Mouse (Mus musculus): ENCODE measurements around the gene Taf8. TPM values are rescaled to one million over a fixed set of nuclear protein-coding genes. Genes with fewer than 3 reads are reported as not detected.

The Taf8 gene
- polyA plus RNA-seq, 1 experiment from 2014 or later = 35.1 TPM

GRCm38 (mm10) chr17:47494132-47494531 lies 8.0 kb downstream of the Taf8 start:
- H3K9ac ChIP-seq (replicated peaks; ENCODE audit: low read length) = no peak overlapping the region
- H3K36me3 ChIP-seq (ENCODE audit: insufficient read depth, low read length) = peaks cover 72% of the 10 kb centered on the region
- no peak overlapping the region for H3K4me3 ChIP-seq (ENCODE audit: low read length)
- no peaks in the 10 kb centered on the region for H3K4me1 ChIP-seq (ENCODE audit: insufficient read depth, low read length)
- no peaks in the 10 kb centered on the region for H3K27me3 ChIP-seq (ENCODE audit: insufficient read depth, low read length)
- H3K9me3 ChIP-seq (ENCODE audit: low read length) = no peaks in the 10 kb centered on the region
- H3K4me2 ChIP-seq (replicated peaks; ENCODE audit: low read depth, low read length) = no peak overlapping the region
- 93% methylated on average over 11 of the region's 11 CpGs for WGBS
- H3K27ac ChIP-seq (ENCODE audit: low read length) = no peak overlapping the region
- no peak for ATAC-seq (ENCODE audit: low FRiP score, low TSS enrichment)

GRCm38 (mm10) chr17:47493653-47494052 lies 8.4 kb downstream of the Taf8 start:
- 88% methylated on average over 6 of the region's 6 CpGs for WGBS
- H3K36me3 ChIP-seq (ENCODE audit: insufficient read depth, low read length) = peaks cover 74% of the 10 kb centered on the region
- H3K4me1 ChIP-seq (ENCODE audit: insufficient read depth, low read length) = no peaks in the 10 kb centered on the region
- H3K9ac ChIP-seq (replicated peaks; ENCODE audit: low read length) = no peak overlapping the region
- H3K4me3 ChIP-seq (ENCODE audit: low read length) = no peak overlapping the region
- no peaks in the 10 kb centered on the region for H3K27me3 ChIP-seq (ENCODE audit: insufficient read depth, low read length)
- no peak for ATAC-seq (ENCODE audit: low FRiP score, low TSS enrichment)
- H3K9me3 ChIP-seq (ENCODE audit: low read length) = no peaks in the 10 kb centered on the region
- H3K4me2 ChIP-seq (replicated peaks; ENCODE audit: low read depth, low read length) = no peak overlapping the region
- no peak overlapping the region for H3K27ac ChIP-seq (ENCODE audit: low read length)

GRCm38 (mm10) chr17:47492731-47493130 lies 9.4 kb downstream of the Taf8 start:
- 73% methylated on average over 6 of the region's 6 CpGs for WGBS
- Histone ChIP-seq H3K27ac (ENCODE audit: low read length) (no peak overlapping the region), H3K4me2 (replicated peaks; ENCODE audit: low read depth, low read length) (no peak overlapping the region), H3K36me3 (ENCODE audit: insufficient read depth, low read length) (peaks cover 71% of the 10 kb centered on the region), H3K9me3 (ENCODE audit: low read length) (no peaks in the 10 kb centered on the region), H3K9ac (replicated peaks; ENCODE audit: low read length) (no peak overlapping the region), H3K4me3 (ENCODE audit: low read length) (no peak overlapping the region), H3K4me1 (ENCODE audit: insufficient read depth, low read length) (no peaks in the 10 kb centered on the region), H3K27me3 (ENCODE audit: insufficient read depth, low read length) (no peaks in the 10 kb centered on the region)
- ATAC-seq (ENCODE audit: low FRiP score, low TSS enrichment) = no peak

GRCm38 (mm10) chr17:47490791-47491190 lies 11.3 kb downstream of the Taf8 start:
- peaks cover 57% of the 10 kb centered on the region for H3K36me3 ChIP-seq (ENCODE audit: insufficient read depth, low read length)
- ATAC-seq (ENCODE audit: low FRiP score, low TSS enrichment) = no peak
- no peaks in the 10 kb centered on the region for H3K9me3 ChIP-seq (ENCODE audit: low read length)
- H3K27me3 ChIP-seq (ENCODE audit: insufficient read depth, low read length) = no peaks in the 10 kb centered on the region
- no peak overlapping the region for H3K27ac ChIP-seq (ENCODE audit: low read length)
- no peak overlapping the region for H3K4me3 ChIP-seq (ENCODE audit: low read length)
- 85% methylated on average over 9 of the region's 9 CpGs for WGBS
- no peak overlapping the region for H3K4me2 ChIP-seq (replicated peaks; ENCODE audit: low read depth, low read length)
- H3K9ac ChIP-seq (replicated peaks; ENCODE audit: low read length) = no peak overlapping the region
- H3K4me1 ChIP-seq (ENCODE audit: insufficient read depth, low read length) = no peaks in the 10 kb centered on the region

GRCm38 (mm10) chr17:47485791-47486190 lies 16.3 kb downstream of the Taf8 start:
- H3K27me3 ChIP-seq (ENCODE audit: insufficient read depth, low read length) = no peaks in the 10 kb centered on the region
- ATAC-seq (ENCODE audit: low FRiP score, low TSS enrichment) = no peak
- WGBS = 83% methylated on average over 3 of the region's 3 CpGs
- no peak overlapping the region for H3K9ac ChIP-seq (replicated peaks; ENCODE audit: low read length)
- H3K4me1 ChIP-seq (ENCODE audit: insufficient read depth, low read length) = peaks cover 11% of the 10 kb centered on the region
- H3K9me3 ChIP-seq (ENCODE audit: low read length) = no peaks in the 10 kb centered on the region
- no peak overlapping the region for H3K27ac ChIP-seq (ENCODE audit: low read length)
- no peak overlapping the region for H3K4me3 ChIP-seq (ENCODE audit: low read length)
- H3K4me2 ChIP-seq (replicated peaks; ENCODE audit: low read depth, low read length) = no peak overlapping the region
- H3K36me3 ChIP-seq (ENCODE audit: insufficient read depth, low read length) = peaks cover 18% of the 10 kb centered on the region

GRCm38 (mm10) chr17:47484993-47485392 lies 17.1 kb downstream of the Taf8 start:
- Histone ChIP-seq H3K9ac (replicated peaks; ENCODE audit: low read length) (no peak overlapping the region), H3K4me1 (ENCODE audit: insufficient read depth, low read length) (peaks cover 11% of the 10 kb centered on the region), H3K27ac (ENCODE audit: low read length) (peak overlapping the region; percentile 64), H3K4me2 (replicated peaks; ENCODE audit: low read depth, low read length) (no peak overlapping the region), H3K4me3 (ENCODE audit: low read length) (no peak overlapping the region), H3K9me3 (ENCODE audit: low read length) (no peaks in the 10 kb centered on the region), H3K27me3 (ENCODE audit: insufficient read depth, low read length) (no peaks in the 10 kb centered on the region), H3K36me3 (ENCODE audit: insufficient read depth, low read length) (peaks cover 16% of the 10 kb centered on the region)
- WGBS = 3% methylated on average over 3 of the region's 3 CpGs
- peak; percentile 39; the same call in 1 of the 2 replicates for ATAC-seq (ENCODE audit: low FRiP score, low TSS enrichment)

- Histone ChIP-seq H3K9ac (replicated peaks; ENCODE audit: low read length) (no peak overlapping the region), H3K4me1 (ENCODE audit: insufficient read depth, low read length) (peaks cover 11% of the 10 kb centered on the region), H3K27me3 (ENCODE audit: insufficient read depth, low read length) (no peaks in the 10 kb centered on the region), H3K36me3 (ENCODE audit: insufficient read depth, low read length) (peaks cover 9% of the 10 kb centered on the region), H3K9me3 (ENCODE audit: low read length) (no peaks in the 10 kb centered on the region), H3K27ac (ENCODE audit: low read length) (peak overlapping the region; percentile 64), H3K4me2 (replicated peaks; ENCODE audit: low read depth, low read length) (no peak overlapping the region), H3K4me3 (ENCODE audit: low read length) (no peak overlapping the region)
- ATAC-seq (ENCODE audit: low FRiP score, low TSS enrichment) = peak; percentile 87
- 10% methylated on average over 1 of the region's 1 CpGs for WGBS
These were observed 17.7 kb downstream of the Taf8 start for GRCm38 (mm10) chr17:47484241-47484921.

- no peak overlapping the region for H3K4me2 ChIP-seq (replicated peaks; ENCODE audit: low read depth, low read length)
- WGBS = 46% methylated on average over 2 of the region's 2 CpGs
- H3K4me3 ChIP-seq (ENCODE audit: low read length) = no peak overlapping the region
- no peaks in the 10 kb centered on the region for H3K36me3 ChIP-seq (ENCODE audit: insufficient read depth, low read length)
- peaks cover 11% of the 10 kb centered on the region for H3K4me1 ChIP-seq (ENCODE audit: insufficient read depth, low read length)
- H3K9ac ChIP-seq (replicated peaks; ENCODE audit: low read length) = no peak overlapping the region
- H3K9me3 ChIP-seq (ENCODE audit: low read length) = no peaks in the 10 kb centered on the region; the same call in 1 of the 2 replicates
- ATAC-seq (ENCODE audit: low FRiP score, low TSS enrichment) = no peak
- H3K27me3 ChIP-seq (ENCODE audit: insufficient read depth, low read length) = no peaks in the 10 kb centered on the region
- no peak overlapping the region for H3K27ac ChIP-seq (ENCODE audit: low read length)
These were observed 19.7 kb downstream of the Taf8 start for GRCm38 (mm10) chr17:47482401-47482800.

GRCm38 (mm10) chr17:47479887-47480286 lies 22.2 kb downstream of the Taf8 start:
- Histone ChIP-seq H3K27ac (ENCODE audit: low read length) (no peak overlapping the region), H3K4me1 (ENCODE audit: insufficient read depth, low read length) (peaks cover 3% of the 10 kb centered on the region), H3K9me3 (ENCODE audit: low read length) (no peaks in the 10 kb centered on the region; the same call in 1 of the 2 replicates), H3K9ac (replicated peaks; ENCODE audit: low read length) (no peak overlapping the region), H3K4me3 (ENCODE audit: low read length) (no peak overlapping the region), H3K36me3 (ENCODE audit: insufficient read depth, low read length) (no peaks in the 10 kb centered on the region), H3K27me3 (ENCODE audit: insufficient read depth, low read length) (no peaks in the 10 kb centered on the region), H3K4me2 (replicated peaks; ENCODE audit: low read depth, low read length) (no peak overlapping the region)
- ATAC-seq (ENCODE audit: low FRiP score, low TSS enrichment) = no peak
- 48% methylated on average over 3 of the region's 3 CpGs for WGBS

- Histone ChIP-seq H3K4me1 (ENCODE audit: insufficient read depth, low read length) (peaks cover 10% of the 10 kb centered on the region), H3K4me2 (replicated peaks; ENCODE audit: low read depth, low read length) (no peak overlapping the region), H3K27ac (ENCODE audit: low read length) (no peak overlapping the region), H3K9me3 (ENCODE audit: low read length) (no peaks in the 10 kb centered on the region; the same call in 1 of the 2 replicates), H3K36me3 (ENCODE audit: insufficient read depth, low read length) (no peaks in the 10 kb centered on the region), H3K27me3 (ENCODE audit: insufficient read depth, low read length) (no peaks in the 10 kb centered on the region), H3K9ac (replicated peaks; ENCODE audit: low read length) (no peak overlapping the region), H3K4me3 (ENCODE audit: low read length) (no peak overlapping the region)
- no peak for ATAC-seq (ENCODE audit: low FRiP score, low TSS enrichment)
- 58% methylated on average over 3 of the region's 3 CpGs for WGBS
These were observed 26.4 kb downstream of the Taf8 start for GRCm38 (mm10) chr17:47475714-47476113.

Measured in kidney, embryonic 16.5 days (tissue).